18 mouse cellular contexts compared by ENCODE assay signal in genomic region chr10:9529408-9529807, GRCm38 (mm10).
DNase-seq lines count a peak whose midpoint lies in the region; ATAC-seq and TF ChIP-seq lines count a peak whose summit lies in the region.
"Had no signal": no experiment of that assay in that cellular context is flagged by ENCODE, and none has a peak within 500 bp of the region (broad histone marks: within the 10 kb centered on the region; RNA-seq: fewer than 3 reads in every experiment).

No protein-coding gene starts in this region.

- no peaks in the 10 kb centered on the region for H3K79me2 ChIP-seq in heart, adult 2 months (replicated peaks; ENCODE audit: control insufficient read depth, insufficient read depth, low read length)
- no peaks in the 10 kb centered on the region for H3K79me2 ChIP-seq in C2C12 (ENCODE audit: control insufficient read depth, insufficient read depth)

- TF ChIP-seq EP300 in heart, adult 2 months (IDR thresholded peaks at IDR 0.05; ENCODE audit: insufficient read depth, low read depth, low read length) = 0 out of 2 replicates have a peak, but pooled peaks have one; percentile 26

- H3K79me3 ChIP-seq in C2C12 (ENCODE audit: low read depth) = no peaks in the 10 kb centered on the region

- peak overlapping the region; percentile 59 for H3K27ac ChIP-seq in heart, adult 2 months
- no peak overlapping the region for H3K27ac ChIP-seq in forebrain, embryonic 12.5 days
- H3K27ac ChIP-seq: limb, embryonic 12.5 days; liver, embryonic 15.5 days; midbrain, embryonic 12.5 days had no signal

- H3K4me3 ChIP-seq in heart, adult 2 months = no peak overlapping the region
- no peak overlapping the region for H3K4me3 ChIP-seq in C2C12 (ENCODE audit: insufficient read depth, poor library complexity, severe bottlenecking)
- no peak overlapping the region for H3K4me3 ChIP-seq in forebrain, embryonic 12.5 days (replicated peaks)
- H3K4me3 ChIP-seq: limb, embryonic 12.5 days; liver, embryonic 15.5 days; midbrain, embryonic 12.5 days had no signal

- no peaks in the 10 kb centered on the region for H3K36me3 ChIP-seq in heart, adult 2 months (ENCODE audit: control insufficient read depth, insufficient read depth, low read length)
- H3K36me3 ChIP-seq in C2C12 (ENCODE audit: control insufficient read depth, insufficient read depth) = no peaks in the 10 kb centered on the region
- H3K36me3 ChIP-seq in forebrain, embryonic 12.5 days (replicated peaks) = no peaks in the 10 kb centered on the region
- H3K36me3 ChIP-seq: limb, embryonic 12.5 days; liver, embryonic 15.5 days; midbrain, embryonic 12.5 days had no signal

- no peak overlapping the region for H3ac ChIP-seq in C2C12 (ENCODE audit: control insufficient read depth, insufficient read length, low read depth)

- H3K9ac ChIP-seq in heart, adult 2 months (ENCODE audit: low read depth, low read length) = no peak overlapping the region
- no peak overlapping the region for H3K9ac ChIP-seq in forebrain, embryonic 12.5 days
- H3K9ac ChIP-seq: forebrain, postnatal 0 days; limb, embryonic 12.5 days; liver, embryonic 15.5 days; midbrain, embryonic 12.5 days had no signal

- H3K4me1 ChIP-seq in heart, adult 2 months (ENCODE audit: control insufficient read depth, insufficient read depth, low read length) = peaks cover 3% of the 10 kb centered on the region
- peaks cover 21% of the 10 kb centered on the region for H3K4me1 ChIP-seq in forebrain, embryonic 12.5 days
- H3K4me1 ChIP-seq: limb, embryonic 12.5 days; liver, embryonic 15.5 days had no signal

- no peaks in the 10 kb centered on the region for H3K9me3 ChIP-seq in forebrain, embryonic 12.5 days
- H3K9me3 ChIP-seq: limb, embryonic 12.5 days; liver, embryonic 15.5 days; midbrain, embryonic 12.5 days had no signal

- TF ChIP-seq CTCF in heart, adult 2 months (IDR thresholded peaks at IDR 0.05) = no peak
- TF ChIP-seq CTCF in C2C12 (IDR thresholded peaks at IDR 0.05; ENCODE audit: control insufficient read depth, insufficient read depth, insufficient read length) = no peak

- intact Hi-C loops in heart, adult 2 months (cut with DNase I) = no loop called here
- intact Hi-C loops in heart, postnatal 25 days (cut with DNase I) = no loop called here

- H3K4me2 ChIP-seq in forebrain, embryonic 12.5 days = no peak overlapping the region
- H3K4me2 ChIP-seq: limb, embryonic 12.5 days; liver, embryonic 15.5 days; midbrain, embryonic 12.5 days had no signal

- WGBS in heart, adult 2 months = 24% methylated on average over 7 of the region's 7 CpGs
- 64% methylated on average over 7 of the region's 7 CpGs for WGBS in forebrain, embryonic 12.5 days

- no peak for ATAC-seq in forebrain, embryonic 12.5 days (ENCODE audit: low FRiP score)
- ATAC-seq: forebrain, postnatal 0 days had no signal

- H3K27me3 ChIP-seq in heart, adult 2 months (ENCODE audit: control insufficient read depth, insufficient read depth, low read length) = no peaks in the 10 kb centered on the region
- no peaks in the 10 kb centered on the region for H3K27me3 ChIP-seq in C2C12 (ENCODE audit: control insufficient read depth, insufficient read depth, insufficient read length)
- peaks cover 11% of the 10 kb centered on the region for H3K27me3 ChIP-seq in forebrain, embryonic 12.5 days
- H3K27me3 ChIP-seq: limb, embryonic 12.5 days; liver, embryonic 15.5 days; midbrain, embryonic 12.5 days had no signal

- DNase-seq in heart, adult 2 months = peak in 1 of 2 experiments; percentile 15
- DNase-seq in heart, postnatal 25 days (ENCODE audit: low spot score) = no peak
- peak; percentile 29 for DNase-seq in ZHBTc4 (ENCODE audit: low read depth, low spot score)
- peak; percentile 21 for DNase-seq in heart, postnatal 4 days
- DNase-seq in spleen, adult 12 weeks (ENCODE audit: low spot score) = no peak
- no peak for DNase-seq in right cerebral cortex, adult 18-20 months
- DNase-seq: cerebellum, adult 18-20 months; forebrain, postnatal 0 days; gastrocnemius, postnatal 36 days; kidney, adult 18-20 months; kidney, postnatal 4 days; right cerebral cortex, postnatal 4 days; thymus, adult 2 months had no signal

- TF ChIP-seq POLR2A in heart, adult 2 months (IDR thresholded peaks at IDR 0.05; ENCODE audit: insufficient read depth, low read depth, low read length) = no peak

TF ChIP-seq in C2C12, 6 proteins besides CTCF, POLR2A, EP300 and RAD21:
- no peak for TF ChIP-seq FOSL1 (IDR thresholded peaks at IDR 0.05; ENCODE audit: insufficient read depth, low read length, poor library complexity, severe bottlenecking)
- TF ChIP-seq MAX (IDR thresholded peaks at IDR 0.05) = no peak
- TF ChIP-seq MYOG (IDR thresholded peaks at IDR 0.05; ENCODE audit: control insufficient read depth, extremely low read depth, insufficient read length) = no peak
- no peak for TF ChIP-seq USF1 (IDR thresholded peaks at IDR 0.05; ENCODE audit: low read depth)
- peak; percentile 28 for TF ChIP-seq CEBPB (IDR thresholded peaks at IDR 0.05; ENCODE audit: low read depth)
- no peak for TF ChIP-seq MYOD1 (IDR thresholded peaks at IDR 0.05; ENCODE audit: control insufficient read depth, insufficient read length, low read depth)

Comparison
In these comparisons a context has a peak if more than half of its experiments do, and no peak if none do; other contexts are left out.
1. DNase-seq: peak in ZHBTc4 (single experiment) and heart, postnatal 4 days (single experiment); none in heart, postnatal 25 days (single experiment), spleen, adult 12 weeks (single experiment) and right cerebral cortex, adult 18-20 months (single experiment).